In genomic region chr8:80493523-80494345, GRCm38 (mm10) we compare ENCODE assay signal across 8 mouse cellular contexts. TPM values are rescaled to one million over a fixed set of nuclear protein-coding genes. Genes with fewer than 3 reads are reported as not detected.
DNase-seq lines count a peak whose midpoint lies in the region; ATAC-seq and TF ChIP-seq lines count a peak whose summit lies in the region.

Gene Gypa, plus strand, starts transcription at chr8:80493781.

- no peaks in the 10 kb centered on the region for H3K36me3 ChIP-seq in ES-E14 (ENCODE audit: control insufficient read depth, insufficient read depth, low read length, poor library complexity, severe bottlenecking)
- H3K36me3 ChIP-seq in forebrain, embryonic 14.5 days (ENCODE audit: control insufficient read depth, insufficient read depth, low read length) = no peaks in the 10 kb centered on the region
- H3K36me3 ChIP-seq in liver, embryonic 11.5 days (ENCODE audit: control insufficient read depth, insufficient read depth, low read length) = no peaks in the 10 kb centered on the region; the same call in 1 of the 2 replicates
- H3K36me3 ChIP-seq in spleen, adult 2 months (ENCODE audit: control insufficient read depth, insufficient read depth, low read length) = no peaks in the 10 kb centered on the region

- ATAC-seq in forebrain, embryonic 14.5 days = peak; percentile 45
- peak; percentile 94 for ATAC-seq in liver, embryonic 11.5 days (replicated peaks; ENCODE audit: low FRiP score)

- no peak for TF ChIP-seq CTCF in cerebellum, adult 2 months (IDR thresholded peaks at IDR 0.05; ENCODE audit: borderline replicate concordance, insufficient read depth, low read depth, low read length)
- TF ChIP-seq CTCF in spleen, adult 2 months (IDR thresholded peaks at IDR 0.05; ENCODE audit: extremely low read depth, insufficient read depth, insufficient read length, insufficient replicate concordance) = no peak

- H3K9me3 ChIP-seq in ES-E14 (ENCODE audit: control insufficient read depth, insufficient read depth, low read depth, low read length) = no peaks in the 10 kb centered on the region
- no peaks in the 10 kb centered on the region for H3K9me3 ChIP-seq in forebrain, embryonic 14.5 days (replicated peaks; ENCODE audit: control insufficient read depth, low read length)
- no peaks in the 10 kb centered on the region for H3K9me3 ChIP-seq in liver, embryonic 11.5 days (ENCODE audit: control insufficient read depth, low read length)

- peak within 1 kb of the TSS; percentile 47 for H3K4me3 ChIP-seq in cerebellum, adult 2 months (replicated peaks; ENCODE audit: insufficient read depth, low read depth, low read length)
- H3K4me3 ChIP-seq in ES-E14 (ENCODE audit: insufficient read depth in 1 of 2, low read depth in 1 of 2, low read length in 2 of 2, poor library complexity in 1 of 2, severe bottlenecking in 1 of 2) = peak within 1 kb of the TSS; percentile 27 to 44
- peak within 1 kb of the TSS; percentile 43 for H3K4me3 ChIP-seq in forebrain, embryonic 14.5 days (ENCODE audit: low read depth, low read length)
- H3K4me3 ChIP-seq in liver, embryonic 11.5 days (ENCODE audit: low read depth, low read length) = peak within 1 kb of the TSS; percentile 45
- peak within 1 kb of the TSS; percentile 50 for H3K4me3 ChIP-seq in spleen, adult 2 months (ENCODE audit: extremely low read depth, insufficient read depth, insufficient read length)

- H3K4me1 ChIP-seq in cerebellum, adult 2 months (ENCODE audit: control insufficient read depth, insufficient read depth, low read length) = no peaks in the 10 kb centered on the region
- H3K4me1 ChIP-seq in ES-E14 (ENCODE audit: control insufficient read depth in 2 of 2, insufficient read depth in 2 of 2, low read length in 2 of 2, poor library complexity in 1 of 2) = peaks cover 2 to 5% of the 10 kb centered on the region in 2 experiments; a peak in 2 of 4 replicates
- no peaks in the 10 kb centered on the region for H3K4me1 ChIP-seq in forebrain, embryonic 14.5 days (ENCODE audit: control insufficient read depth, insufficient read depth, low read length)
- H3K4me1 ChIP-seq in liver, embryonic 11.5 days (replicated peaks; ENCODE audit: control insufficient read depth, insufficient read depth, low read length) = 0 out of 2 replicates have a peak, but pooled peaks cover 2% of the 10 kb centered on the region
- H3K4me1 ChIP-seq in spleen, adult 2 months (ENCODE audit: control insufficient read depth, insufficient read depth, insufficient read length) = no peaks in the 10 kb centered on the region

- no peaks in the 10 kb centered on the region for H3K27me3 ChIP-seq in cerebellum, adult 2 months (ENCODE audit: control insufficient read depth, insufficient read depth, low read length)
- H3K27me3 ChIP-seq in forebrain, embryonic 14.5 days (replicated peaks; ENCODE audit: control insufficient read depth, insufficient read depth, low read length) = no peaks in the 10 kb centered on the region
- H3K27me3 ChIP-seq in liver, embryonic 11.5 days (replicated peaks; ENCODE audit: control insufficient read depth, insufficient read depth, low read length) = no peaks in the 10 kb centered on the region
- no peaks in the 10 kb centered on the region for H3K27me3 ChIP-seq in spleen, adult 2 months (ENCODE audit: control insufficient read depth, insufficient read depth, low read length)

- no peak within 1 kb of the TSS for H3K27ac ChIP-seq in cerebellum, adult 2 months (ENCODE audit: insufficient read depth, low read length)
- no peak within 1 kb of the TSS for H3K27ac ChIP-seq in ES-E14 (ENCODE audit: insufficient read depth, low read depth, low read length, poor library complexity, severe bottlenecking)
- H3K27ac ChIP-seq in forebrain, embryonic 14.5 days (ENCODE audit: low read depth, low read length) = no peak within 1 kb of the TSS
- peak within 1 kb of the TSS; percentile 77 for H3K27ac ChIP-seq in liver, embryonic 11.5 days (ENCODE audit: low read depth, low read length)
- H3K27ac ChIP-seq in spleen, adult 2 months (ENCODE audit: insufficient read depth, low read length) = peak within 1 kb of the TSS; percentile 51; the same call in 1 of the 2 replicates

- peak within 1 kb of the TSS; percentile 74 for H3K4me2 ChIP-seq in forebrain, embryonic 14.5 days (ENCODE audit: low read length)
- H3K4me2 ChIP-seq in liver, embryonic 11.5 days = peak within 1 kb of the TSS; percentile 74

- peak within 1 kb of the TSS; percentile 31; the same call in 1 of the 2 replicates for H3K9ac ChIP-seq in ES-E14 (ENCODE audit: insufficient read depth, low read depth, low read length, poor library complexity, severe bottlenecking)
- H3K9ac ChIP-seq in forebrain, embryonic 14.5 days (ENCODE audit: low read length) = peak within 1 kb of the TSS; percentile 58
- H3K9ac ChIP-seq in liver, embryonic 11.5 days (ENCODE audit: low read depth, low read length) = peak within 1 kb of the TSS; percentile 67

- in situ Hi-C loops in ES-E14 (cut with MboI; ENCODE audit: low sequenced_read_pairs in 2 of 2, unreplicated experiment in 2 of 2) = loop anchor here (5.0 to 10.0 kb wide), 2 partner anchors 191 to 194 kb away; no protein-coding TSS in a partner anchor

- 32% methylated on average over 14 of the region's 14 CpGs for WGBS in cerebellum, adult 2 months
- 25% methylated on average over 14 of the region's 14 CpGs for WGBS in forebrain, embryonic 14.5 days
- WGBS in liver, embryonic 11.5 days = 20% methylated on average over 14 of the region's 14 CpGs
- 41% methylated on average over 14 of the region's 14 CpGs for WGBS in spleen, adult 2 months

- no peak for TF ChIP-seq POLR2A in cerebellum, adult 2 months (IDR thresholded peaks at IDR 0.05; ENCODE audit: borderline replicate concordance, insufficient read depth, low read length)
- TF ChIP-seq POLR2A in spleen, adult 2 months (IDR thresholded peaks at IDR 0.05; ENCODE audit: low read depth, low read length) = no peak

- no peak for DNase-seq in cerebellum, adult 2 months
- DNase-seq in cerebellum, postnatal 36 days = no peak
- DNase-seq in ES-E14 (ENCODE audit: low read depth, low spot score) = no peak
- DNase-seq in forebrain, embryonic 14.5 days (ENCODE audit: low spot score) = no peak
- DNase-seq in liver, embryonic 11.5 days (ENCODE audit: low spot score) = peak; percentile 70
- DNase-seq in spleen, adult 2 months (ENCODE audit: low read depth in 1 of 2, low spot score in 2 of 2) = no peak
- no peak for DNase-seq in left cerebral cortex, adult 8-10 months (ENCODE audit: low spot score in 2 of 2)
- DNase-seq in frontal cortex, postnatal 36 days (ENCODE audit: low spot score in 2 of 2) = no peak

TF ChIP-seq in ES-E14, 5 proteins besides CTCF, POLR2A, EP300 and RAD21:
- TF ChIP-seq CHD2 (IDR thresholded peaks at IDR 0.05; ENCODE audit: low read depth, low read length) = no peak
- no peak for TF ChIP-seq HCFC1 (IDR thresholded peaks at IDR 0.05; ENCODE audit: borderline replicate concordance, insufficient read depth, low read length)
- TF ChIP-seq ZC3H11A (IDR thresholded peaks at IDR 0.05; ENCODE audit: borderline replicate concordance, low read depth, low read length) = no peak
- no peak for TF ChIP-seq ZNF384 (IDR thresholded peaks at IDR 0.05; ENCODE audit: low read depth, low read length)
- TF ChIP-seq MAFK (IDR thresholded peaks at IDR 0.05; ENCODE audit: insufficient read depth, low read depth, low read length) = no peak
TF ChIP-seq in ES-E14: peak in this region for 0.

RNA-seq across cellular contexts. Expression of gene Gypa, which starts in this region (rescaled TPM):
- 0.05 TPM in 1 of 2 replicates, not detected in the other for polyA plus RNA-seq in cerebellum, adult 2 months (2012; rRNA removed)
- 0.09 and 0.21 TPM in 2 replicates for total RNA-seq in ES-E14 (2012; rRNA removed)
- 1.8 and 2.9 TPM in 2 replicates for polyA plus RNA-seq in forebrain, embryonic 14.5 days (2014; fragmentation: Nextera tagmentation; extraction: Ambion mirVana)
- 197 and 222 TPM in 2 replicates for polyA plus RNA-seq in liver, embryonic 11.5 days (2014; fragmentation: Nextera tagmentation; extraction: Ambion mirVana)
- 34.5 and 59.0 TPM in 2 replicates for polyA plus RNA-seq in spleen, adult 2 months (2012; rRNA removed)
- not detected for total RNA-seq in left cerebral cortex, adult 8-10 months (2022)

Comparison
In these comparisons a context has a peak if more than half of its experiments do, and no peak if none do; other contexts are left out.
1. H3K27ac ChIP-seq: peak in liver, embryonic 11.5 days (single experiment) and spleen, adult 2 months (single experiment); none in cerebellum, adult 2 months (single experiment), ES-E14 (single experiment) and forebrain, embryonic 14.5 days (single experiment).
2. Peak in every context shown above with its lines, with median percentiles within 50 percentile points of each other: H3K4me3 ChIP-seq and H3K9ac ChIP-seq.